Mouse (Mus musculus): ENCODE measurements around the gene Ubqln1.

Ubqln1 gene

GRCm38 (mm10) chr13:58197981-58198640, 17.3 kb downstream of the Ubqln1 start:
- no peak for DNase-seq

- DNase-seq = peak in 1 of 2 experiments; percentile 41
These were observed 18.2 kb downstream of the Ubqln1 start for GRCm38 (mm10) chr13:58197211-58197610.

- DNase-seq = no peak
These were observed 20.5 kb downstream of the Ubqln1 start for GRCm38 (mm10) chr13:58194908-58195307.

GRCm38 (mm10) chr13:58193221-58193620, 22.2 kb downstream of the Ubqln1 start:
- no peak for DNase-seq

- no peak for DNase-seq
These were observed 23.3 kb downstream of the Ubqln1 start for GRCm38 (mm10) chr13:58192146-58192545.

- no peak for DNase-seq
These were observed 23.9 kb downstream of the Ubqln1 start for GRCm38 (mm10) chr13:58191516-58191915.

- DNase-seq = no peak
These were observed 26.0 kb downstream of the Ubqln1 start for GRCm38 (mm10) chr13:58189473-58189872.

- peak; percentile 94 to 98 for DNase-seq
These were observed 27.0 kb downstream of the Ubqln1 start for GRCm38 (mm10) chr13:58188412-58188811.

- no peak for DNase-seq
These were observed 27.7 kb downstream of the Ubqln1 start for GRCm38 (mm10) chr13:58187751-58188150.

GRCm38 (mm10) chr13:58186281-58186680, 29.2 kb downstream of the Ubqln1 start:
- no peak for DNase-seq

- no peak for DNase-seq
These were observed 31.3 kb downstream of the Ubqln1 start for GRCm38 (mm10) chr13:58184111-58184510.

GRCm38 (mm10) chr13:58181607-58182551, 33.6 kb downstream of the Ubqln1 start:
- no peak for DNase-seq

- peak; percentile 97 to 100 for DNase-seq
These were observed 37.8 kb downstream of the Ubqln1 start for GRCm38 (mm10) chr13:58177511-58178208.

GRCm38 (mm10) chr13:58176105-58176504, 39.3 kb downstream of the Ubqln1 start:
- no peak for DNase-seq

GRCm38 (mm10) chr13:58168119-58168518, 47.3 kb downstream of the Ubqln1 start:
- no peak for DNase-seq

- no peak for DNase-seq
These were observed 52.1 kb downstream of the Ubqln1 start for GRCm38 (mm10) chr13:58163343-58163742.

- DNase-seq = no peak
These were observed 54.7 kb downstream of the Ubqln1 start for GRCm38 (mm10) chr13:58160761-58161160.

- peak; percentile 95 to 96 for DNase-seq
These were observed 57.1 kb downstream of the Ubqln1 start for GRCm38 (mm10) chr13:58158099-58158912.

- peak; percentile 93 to 94 for DNase-seq
These were observed 57.9 kb downstream of the Ubqln1 start, which contains the start of gene Idnk for GRCm38 (mm10) chr13:58157447-58158098. TSS of gene Idnk (plus strand) at chr13:58157649.

- peak; percentile 25 to 43 for DNase-seq
These were observed 58.4 kb downstream of the Ubqln1 start for GRCm38 (mm10) chr13:58157036-58157435.

GRCm38 (mm10) chr13:58156031-58156430, 59.4 kb downstream of the Ubqln1 start:
- peak in 1 of 2 experiments; percentile 39 for DNase-seq

GRCm38 (mm10) chr13:58150442-58150841, 65.0 kb downstream of the Ubqln1 start:
- DNase-seq = no peak
